ENCODE assay signal across 21 mouse cellular contexts in genomic region chr13:52605911-52606310, GRCm38 (mm10). TPM values are rescaled to one million over a fixed set of nuclear protein-coding genes. Genes with fewer than 3 reads are reported as not detected.
DNase-seq lines count a peak whose midpoint lies in the region; ATAC-seq and TF ChIP-seq lines count a peak whose summit lies in the region.
"Had no signal": no experiment of that assay in that cellular context is flagged by ENCODE, and none has a peak within 500 bp of the region (broad histone marks: within the 10 kb centered on the region; RNA-seq: fewer than 3 reads in every experiment).

No protein-coding gene starts in this region.

- H3K4me1 ChIP-seq in heart, adult 2 months (ENCODE audit: control insufficient read depth, insufficient read depth, low read length), result peaks cover 6% of the 10 kb centered on the region
- H3K4me1 ChIP-seq in heart, embryonic 12.5 days (replicated peaks), result peaks cover 15% of the 10 kb centered on the region
- peaks cover 100% of the 10 kb centered on the region for H3K4me1 ChIP-seq in megakaryocyte, embryonic 14.5 days
- H3K4me1 ChIP-seq: embryonic facial prominence, embryonic 13.5 days; hindbrain, embryonic 12.5 days had no signal

- no peak overlapping the region for H3K4me3 ChIP-seq in heart, adult 2 months
- H3K4me3 ChIP-seq in heart, embryonic 12.5 days, result no peak overlapping the region
- H3K4me3 ChIP-seq in megakaryocyte, embryonic 14.5 days (replicated peaks), result peak overlapping the region; percentile 14
- H3K4me3 ChIP-seq: embryonic facial prominence, embryonic 13.5 days; heart, embryonic 13.5 days; hindbrain, embryonic 12.5 days; liver, embryonic 13.5 days; midbrain, embryonic 13.5 days had no signal

- H3K4me2 ChIP-seq in heart, embryonic 12.5 days, result no peak overlapping the region
- H3K4me2 ChIP-seq: embryonic facial prominence, embryonic 13.5 days; heart, embryonic 13.5 days; hindbrain, embryonic 12.5 days; liver, embryonic 13.5 days; midbrain, embryonic 13.5 days had no signal

- no peak for ATAC-seq in heart, embryonic 12.5 days (ENCODE audit: insufficient number of reproducible peaks, low FRiP score)
- no peak for ATAC-seq in megakaryocyte, adult 5-6 weeks (ENCODE audit: poor library complexity, severe bottlenecking)
- ATAC-seq: activated CD4-positive, CD25-positive, alpha-beta regulatory T cell, adult 4 months; inflammation-experienced regulatory T-cells, adult 6 months; midbrain, embryonic 13.5 days had no signal

- 50% methylated on average over 4 of the region's 4 CpGs for WGBS in heart, adult 2 months
- WGBS in heart, embryonic 12.5 days, result 79% methylated on average over 4 of the region's 4 CpGs

- TF ChIP-seq POLR2A in heart, adult 2 months (IDR thresholded peaks at IDR 0.05; ENCODE audit: insufficient read depth, low read depth, low read length), result no peak

- peak; percentile 67 to 70 for DNase-seq in heart, adult 2 months
- DNase-seq in gastrocnemius, postnatal 14 days, result peak; percentile 31
- DNase-seq in heart, postnatal 36 days, result peak; percentile 63 to 64
- no peak for DNase-seq in adrenal gland, postnatal 25 days
- DNase-seq: adrenal gland, postnatal 36 days; B cell, adult 2 months; cerebellum, adult 9-10 months; liver, embryonic 13.5 days; retina, postnatal 1 day; right cerebral cortex, postnatal 4 days; thymus, adult 18-20 months had no signal

- intact Hi-C loops in heart, adult 2 months (cut with DNase I), result no loop called here
- intact Hi-C loops in gastrocnemius, postnatal 14 days (cut with DNase I; ENCODE audit: low total_unique reads), result no loop called here
- intact Hi-C loops in heart, postnatal 36 days (cut with DNase I), result no loop called here

- no peaks in the 10 kb centered on the region for H3K36me3 ChIP-seq in heart, adult 2 months (ENCODE audit: control insufficient read depth, insufficient read depth, low read length)
- no peaks in the 10 kb centered on the region for H3K36me3 ChIP-seq in heart, embryonic 12.5 days
- H3K36me3 ChIP-seq in megakaryocyte, embryonic 14.5 days (replicated peaks; ENCODE audit: low read length), result peaks cover 100% of the 10 kb centered on the region
- H3K36me3 ChIP-seq: embryonic facial prominence, embryonic 13.5 days; hindbrain, embryonic 12.5 days; liver, embryonic 13.5 days; midbrain, embryonic 13.5 days had no signal

- no peak for TF ChIP-seq EP300 in heart, adult 2 months (IDR thresholded peaks at IDR 0.05; ENCODE audit: insufficient read depth, low read depth, low read length)

- H3K27ac ChIP-seq in heart, adult 2 months, result no peak overlapping the region
- H3K27ac ChIP-seq in heart, embryonic 12.5 days (ENCODE audit: poor library complexity, severe bottlenecking), result no peak overlapping the region
- H3K27ac ChIP-seq: embryonic facial prominence, embryonic 13.5 days; heart, embryonic 13.5 days; hindbrain, embryonic 12.5 days; liver, embryonic 13.5 days; macrophage; midbrain, embryonic 13.5 days had no signal

- 0 out of 2 replicates have a peak, but pooled peaks cover 3% of the 10 kb centered on the region for H3K79me2 ChIP-seq in heart, adult 2 months (replicated peaks; ENCODE audit: control insufficient read depth, insufficient read depth, low read length)

- H3K9me3 ChIP-seq in heart, embryonic 12.5 days (replicated peaks), result no peaks in the 10 kb centered on the region
- H3K9me3 ChIP-seq in megakaryocyte, embryonic 14.5 days, result no peaks in the 10 kb centered on the region
- H3K9me3 ChIP-seq: embryonic facial prominence, embryonic 13.5 days; heart, embryonic 13.5 days; hindbrain, embryonic 12.5 days; liver, embryonic 13.5 days; midbrain, embryonic 13.5 days had no signal

- no peak overlapping the region for H3K9ac ChIP-seq in heart, adult 2 months (ENCODE audit: low read depth, low read length)
- H3K9ac ChIP-seq in heart, embryonic 12.5 days, result no peak overlapping the region
- H3K9ac ChIP-seq: embryonic facial prominence, embryonic 13.5 days; heart, embryonic 13.5 days; hindbrain, embryonic 12.5 days; liver, embryonic 13.5 days; midbrain, embryonic 13.5 days had no signal

- no peak for TF ChIP-seq CTCF in heart, adult 2 months (IDR thresholded peaks at IDR 0.05)

- H3K27me3 ChIP-seq in heart, adult 2 months (ENCODE audit: control insufficient read depth, insufficient read depth, low read length), result no peaks in the 10 kb centered on the region
- H3K27me3 ChIP-seq in heart, embryonic 12.5 days (replicated peaks), result no peaks in the 10 kb centered on the region
- no peaks in the 10 kb centered on the region for H3K27me3 ChIP-seq in megakaryocyte, embryonic 14.5 days (replicated peaks)
- H3K27me3 ChIP-seq: embryonic facial prominence, embryonic 13.5 days; heart, embryonic 13.5 days; hindbrain, embryonic 12.5 days; liver, embryonic 13.5 days; midbrain, embryonic 13.5 days had no signal

RNA-seq across cellular contexts. Expression of gene Syk, which starts 22.9 kb away (rescaled TPM):
- total RNA-seq in heart, adult 2 months (2021), result 10 to 100 TPM; 16.0 to 17.6 TPM
- 14.0 and 19.7 TPM in 2 replicates for polyA plus RNA-seq in heart, adult 2 months (2012; rRNA removed)
- 8.7 and 8.8 TPM in 2 replicates for polyA plus RNA-seq in heart, embryonic 12.5 days (2016; fragmentation: Nextera tagmentation; extraction: Ambion mirVana)
- 33.3 and 55.7 TPM in 2 replicates for polyA plus RNA-seq in megakaryocyte, embryonic 14.5 days (2012; ENCODE audit: insufficient read depth, low replicate concordance)
- 87.8 and 90.2 TPM in 2 replicates for total RNA-seq in megakaryocyte, adult 5-6 weeks (2015)
- 157 and 178 TPM in 2 replicates for total RNA-seq in megakaryocyte, adult 5-6 weeks (2017)
- 1 to 10 TPM; 2.5 to 3.3 TPM for total RNA-seq in gastrocnemius, postnatal 14 days (2021)
- total RNA-seq in heart, postnatal 36 days (2021), result 10 to 100 TPM; 18.9 to 19.5 TPM
- 3.1 and 3.4 TPM in 2 replicates for total RNA-seq in adrenal gland, postnatal 25 days (2021)

Comparison
In these comparisons a context has a peak if more than half of its experiments do, and no peak if none do; other contexts are left out.
1. RNA of gene Syk, which starts 22.9 kb away (total RNA-seq): 87.8 to 178 TPM in megakaryocyte, adult 5-6 weeks; 18.9 to 19.5 TPM in heart, postnatal 36 days, 16.0 to 17.6 TPM in heart, adult 2 months, 3.1 to 3.4 TPM in adrenal gland, postnatal 25 days and 2.5 to 3.3 TPM in gastrocnemius, postnatal 14 days; every median in the first group is over 4 times any median in the second.